Mouse (Mus musculus): ENCODE measurements around the gene Chac1. TPM values are rescaled to one million over a fixed set of nuclear protein-coding genes. Genes with fewer than 3 reads are reported as not detected.

Gene Chac1
- 0.98 and 2.0 TPM in 2 replicates for polyA plus RNA-seq (2012; rRNA removed)

GRCm38 (mm10) chr2:119350555-119351486 lies at the start of gene Chac1:
Chac1 (plus strand) TSS chr2:119351229.

DNA sequence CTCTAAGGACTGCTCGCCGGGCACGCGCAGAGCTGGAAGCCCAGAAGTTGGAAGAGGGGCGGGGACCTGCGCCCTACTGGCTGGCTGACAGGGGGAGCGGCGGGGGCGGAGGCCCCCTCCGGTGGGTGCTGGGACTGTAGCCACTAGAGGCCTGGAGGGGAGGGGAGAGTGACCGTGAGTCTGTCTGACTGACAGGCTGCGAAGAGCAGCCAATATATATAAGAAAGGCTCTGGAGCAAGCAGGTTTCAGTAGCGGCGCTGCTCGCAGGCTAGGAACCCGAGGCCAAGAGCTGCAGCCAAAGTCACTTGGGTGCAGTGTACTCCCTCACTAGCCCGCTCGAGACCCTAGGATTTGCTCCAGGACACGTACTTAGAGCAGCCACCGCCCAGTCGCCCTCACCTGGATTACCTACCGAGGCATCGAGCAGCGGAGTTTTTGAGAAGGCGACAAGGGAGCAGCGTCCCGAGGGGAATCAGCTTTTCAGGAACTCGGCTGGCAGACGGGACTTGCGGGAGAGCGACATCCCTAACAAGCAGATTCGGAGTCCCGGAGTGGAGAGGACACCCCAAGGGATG lies 25.4 kb upstream of the Chac1 start, which contains the start of gene Dll4:
Gene Dll4, plus strand, starts transcription at position 217 of the 576 bp plus-strand sequence.

Other genes with a start within 250 kb of the Chac1 start
- gene Rad51, start 238.4 kb upstream of the Chac1 start, polyA plus RNA-seq (2012; rRNA removed) = 24.9 and 28.9 TPM in 2 replicates
- 21.8 and 25.6 TPM in 2 replicates for gene Rmdn3, start 194.2 kb upstream of the Chac1 start, polyA plus RNA-seq (2012; rRNA removed)
- gene Gchfr, start 183.5 kb upstream of the Chac1 start, polyA plus RNA-seq (2012; rRNA removed) = 32.2 and 36.7 TPM in 2 replicates
- gene Gm14137, start 176.7 kb upstream of the Chac1 start, polyA plus RNA-seq (2012; rRNA removed) = 0.01 TPM in 2 replicates
- gene Zfyve19, start 142.6 kb upstream of the Chac1 start, polyA plus RNA-seq (2012; rRNA removed) = 14.0 and 16.3 TPM in 2 replicates
- 11.1 and 13.4 TPM in 2 replicates for gene Dnajc17, start 142.4 kb upstream of the Chac1 start, polyA plus RNA-seq (2012; rRNA removed)
- not detected in 2 replicates for gene Ppp1r14d, start 121.3 kb upstream of the Chac1 start, polyA plus RNA-seq (2012; rRNA removed)
- 0.16 and 0.31 TPM in 2 replicates for gene Spint1, start 113.9 kb upstream of the Chac1 start, polyA plus RNA-seq (2012; rRNA removed)
- 0.03 and 0.06 TPM in 2 replicates for gene Rhov, start 80.0 kb upstream of the Chac1 start, polyA plus RNA-seq (2012; rRNA removed)
- gene Vps18, start 62.5 kb upstream of the Chac1 start, polyA plus RNA-seq (2012; rRNA removed) = 3.2 and 3.7 TPM in 2 replicates
- gene Dll4, start 25.4 kb upstream of the Chac1 start, polyA plus RNA-seq (2012; rRNA removed) = 1.2 and 1.3 TPM in 2 replicates
- gene Ino80, start 126.5 kb downstream of the Chac1 start, polyA plus RNA-seq (2012; rRNA removed) = 4.4 and 4.8 TPM in 2 replicates
- gene Exd1, start 196.4 kb downstream of the Chac1 start, polyA plus RNA-seq (2012; rRNA removed) = 0.12 and 0.17 TPM in 2 replicates
- 26.8 and 34.6 TPM in 2 replicates for gene Chp1, start 196.5 kb downstream of the Chac1 start, polyA plus RNA-seq (2012; rRNA removed)

Data from liver, embryonic 14 days (tissue).